Mouse (Mus musculus): ENCODE measurements around the gene Tmem165. TPM values are rescaled to one million over a fixed set of nuclear protein-coding genes. Genes with fewer than 3 reads are reported as not detected.

The Tmem165 gene
- polyA plus RNA-seq, 1 experiment from 2014 or later, result 88.0 TPM

GRCm38 (mm10) chr5:76193075-76193474 lies 9.4 kb downstream of the Tmem165 start:
- Histone ChIP-seq H3K4me1 (ENCODE audit: control insufficient read depth, insufficient read depth, low read length) (no peaks in the 10 kb centered on the region), H3K27me3 (ENCODE audit: control insufficient read depth, insufficient read depth, low read length) (no peaks in the 10 kb centered on the region), H3K9me3 (ENCODE audit: control insufficient read depth, low read length) (no peaks in the 10 kb centered on the region), H3K9ac (ENCODE audit: low read length) (no peak overlapping the region), H3K4me3 (ENCODE audit: low read depth, low read length) (no peak overlapping the region), H3K4me2 (ENCODE audit: low read depth) (no peak overlapping the region), H3K27ac (ENCODE audit: low read depth, low read length) (no peak overlapping the region), H3K36me3 (ENCODE audit: control insufficient read depth, insufficient read depth, low read length) (peaks cover 2% of the 10 kb centered on the region)
- ATAC-seq (ENCODE audit: insufficient read depth, low FRiP score, low TSS enrichment), result no peak
- no peak for DNase-seq (ENCODE audit: low spot score)

GRCm38 (mm10) chr5:76194377-76194945 lies 10.8 kb downstream of the Tmem165 start:
- Histone ChIP-seq H3K36me3 (ENCODE audit: control insufficient read depth, insufficient read depth, low read length) (peaks cover 4% of the 10 kb centered on the region), H3K9ac (ENCODE audit: low read length) (no peak overlapping the region), H3K9me3 (ENCODE audit: control insufficient read depth, low read length) (no peaks in the 10 kb centered on the region), H3K27me3 (ENCODE audit: control insufficient read depth, insufficient read depth, low read length) (no peaks in the 10 kb centered on the region), H3K4me3 (ENCODE audit: low read depth, low read length) (no peak overlapping the region), H3K4me1 (ENCODE audit: control insufficient read depth, insufficient read depth, low read length) (no peaks in the 10 kb centered on the region), H3K27ac (ENCODE audit: low read depth, low read length) (no peak overlapping the region), H3K4me2 (ENCODE audit: low read depth) (no peak overlapping the region)
- 92% methylated on average over 6 of the region's 6 CpGs for WGBS
- no peak for ATAC-seq (ENCODE audit: insufficient read depth, low FRiP score, low TSS enrichment)
- no peak for DNase-seq (ENCODE audit: low spot score)

DNA sequence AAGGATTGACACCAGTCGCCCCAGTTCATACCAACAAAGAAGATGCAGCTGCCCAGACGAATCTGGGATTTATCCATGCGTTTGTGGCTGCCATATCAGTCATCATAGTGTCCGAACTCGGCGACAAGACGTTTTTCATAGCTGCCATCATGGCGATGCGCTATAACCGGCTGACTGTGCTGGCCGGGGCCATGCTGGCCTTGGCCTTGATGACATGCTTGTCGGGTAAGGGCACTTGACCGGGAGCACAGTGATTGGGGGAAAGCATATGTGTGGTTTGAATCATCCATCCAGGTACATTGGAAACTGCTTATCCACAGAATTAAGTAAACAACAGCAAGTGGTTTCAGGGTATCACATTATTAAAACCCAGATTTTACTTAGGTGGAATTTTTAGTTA lies 15.7 kb downstream of the Tmem165 start:
- DNase-seq (ENCODE audit: low spot score) (no peak), ATAC-seq (ENCODE audit: insufficient read depth, low FRiP score, low TSS enrichment) (no peak)
- Histone ChIP-seq H3K36me3 (ENCODE audit: control insufficient read depth, insufficient read depth, low read length) (peaks cover 6% of the 10 kb centered on the region), H3K27ac (ENCODE audit: low read depth, low read length) (no peak overlapping the region), H3K4me1 (ENCODE audit: control insufficient read depth, insufficient read depth, low read length) (no peaks in the 10 kb centered on the region), H3K9me3 (ENCODE audit: control insufficient read depth, low read length) (no peaks in the 10 kb centered on the region), H3K9ac (ENCODE audit: low read length) (no peak overlapping the region), H3K27me3 (ENCODE audit: control insufficient read depth, insufficient read depth, low read length) (no peaks in the 10 kb centered on the region), H3K4me3 (ENCODE audit: low read depth, low read length) (no peak overlapping the region), H3K4me2 (ENCODE audit: low read depth) (no peak overlapping the region)
- 94% methylated on average over 13 of the region's 13 CpGs for WGBS

DNA sequence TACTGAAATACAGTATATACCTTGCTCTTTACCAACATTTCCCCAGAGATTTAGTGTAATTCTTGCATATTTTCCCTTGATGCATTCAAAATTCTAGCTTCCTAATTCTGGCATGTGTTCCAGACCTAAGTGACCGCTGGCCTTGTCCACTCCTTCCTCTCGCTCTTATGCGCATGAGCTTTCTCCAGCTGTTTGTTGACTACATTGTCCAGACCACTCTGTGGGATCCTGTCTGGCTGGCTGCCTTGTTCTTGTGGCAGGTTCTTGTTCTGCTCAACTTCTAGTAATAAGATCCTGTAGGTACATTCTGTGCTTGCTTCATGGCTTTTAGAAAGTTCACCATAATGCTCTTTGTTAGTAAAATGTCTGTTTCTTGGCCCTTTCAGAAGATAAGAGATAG lies 19.5 kb downstream of the Tmem165 start:
- WGBS, result 95% methylated on average over 3 of the region's 3 CpGs
- no peak overlapping the region for H3K27ac ChIP-seq (ENCODE audit: low read depth, low read length)
- no peaks in the 10 kb centered on the region for H3K27me3 ChIP-seq (ENCODE audit: control insufficient read depth, insufficient read depth, low read length)
- H3K9me3 ChIP-seq (ENCODE audit: control insufficient read depth, low read length), result no peaks in the 10 kb centered on the region
- H3K9ac ChIP-seq (ENCODE audit: low read length), result no peak overlapping the region
- no peaks in the 10 kb centered on the region for H3K4me1 ChIP-seq (ENCODE audit: control insufficient read depth, insufficient read depth, low read length)
- peaks cover 10% of the 10 kb centered on the region for H3K36me3 ChIP-seq (ENCODE audit: control insufficient read depth, insufficient read depth, low read length)
- ATAC-seq (ENCODE audit: insufficient read depth, low FRiP score, low TSS enrichment) (no peak), DNase-seq (ENCODE audit: low spot score) (no peak)
- H3K4me3 ChIP-seq (ENCODE audit: low read depth, low read length), result no peak overlapping the region
- no peak overlapping the region for H3K4me2 ChIP-seq (ENCODE audit: low read depth)

GRCm38 (mm10) chr5:76205886-76206285 lies 22.2 kb downstream of the Tmem165 start:
- DNase-seq (ENCODE audit: low spot score) (no peak), ATAC-seq (ENCODE audit: insufficient read depth, low FRiP score, low TSS enrichment) (no peak)
- H3K4me1 ChIP-seq (ENCODE audit: control insufficient read depth, insufficient read depth, low read length), result no peaks in the 10 kb centered on the region
- H3K9me3 ChIP-seq (ENCODE audit: control insufficient read depth, low read length), result no peaks in the 10 kb centered on the region
- peaks cover 7% of the 10 kb centered on the region for H3K36me3 ChIP-seq (ENCODE audit: control insufficient read depth, insufficient read depth, low read length)
- no peak overlapping the region for H3K9ac ChIP-seq (ENCODE audit: low read length)
- H3K27me3 ChIP-seq (ENCODE audit: control insufficient read depth, insufficient read depth, low read length), result no peaks in the 10 kb centered on the region
- 87% methylated on average over 2 of the region's 2 CpGs for WGBS
- no peak overlapping the region for H3K27ac ChIP-seq (ENCODE audit: low read depth, low read length)
- H3K4me3 ChIP-seq (ENCODE audit: low read depth, low read length), result no peak overlapping the region
- no peak overlapping the region for H3K4me2 ChIP-seq (ENCODE audit: low read depth)

DNA sequence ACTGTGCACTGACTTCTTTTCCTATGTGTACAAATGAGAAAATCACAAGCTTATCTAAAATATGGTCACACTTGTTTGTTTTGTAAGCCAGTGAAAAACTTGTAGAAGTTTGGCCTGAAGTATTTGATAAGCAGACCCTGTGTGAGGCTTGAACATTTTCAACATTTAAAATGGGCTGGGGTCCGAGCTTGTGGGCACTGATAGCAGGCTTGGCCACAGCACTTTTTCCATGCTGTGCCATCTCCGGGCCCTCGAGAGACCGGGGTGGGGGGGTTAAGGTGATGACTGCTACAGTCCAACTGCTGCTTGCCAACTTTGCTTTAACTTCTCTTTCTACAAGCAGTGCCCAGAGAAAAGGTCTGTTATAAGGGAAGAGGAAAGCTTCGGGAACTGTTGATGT lies 24.4 kb downstream of the Tmem165 start:
- Histone ChIP-seq H3K4me1 (ENCODE audit: control insufficient read depth, insufficient read depth, low read length) (no peaks in the 10 kb centered on the region), H3K9me3 (ENCODE audit: control insufficient read depth, low read length) (no peaks in the 10 kb centered on the region), H3K4me3 (ENCODE audit: low read depth, low read length) (no peak overlapping the region), H3K9ac (ENCODE audit: low read length) (no peak overlapping the region), H3K27ac (ENCODE audit: low read depth, low read length) (no peak overlapping the region), H3K27me3 (ENCODE audit: control insufficient read depth, insufficient read depth, low read length) (no peaks in the 10 kb centered on the region), H3K36me3 (ENCODE audit: control insufficient read depth, insufficient read depth, low read length) (peaks cover 7% of the 10 kb centered on the region), H3K4me2 (ENCODE audit: low read depth) (no peak overlapping the region)
- 95% methylated on average over 5 of the region's 5 CpGs for WGBS
- DNase-seq (ENCODE audit: low spot score) (no peak), ATAC-seq (ENCODE audit: insufficient read depth, low FRiP score, low TSS enrichment) (no peak)

DNA sequence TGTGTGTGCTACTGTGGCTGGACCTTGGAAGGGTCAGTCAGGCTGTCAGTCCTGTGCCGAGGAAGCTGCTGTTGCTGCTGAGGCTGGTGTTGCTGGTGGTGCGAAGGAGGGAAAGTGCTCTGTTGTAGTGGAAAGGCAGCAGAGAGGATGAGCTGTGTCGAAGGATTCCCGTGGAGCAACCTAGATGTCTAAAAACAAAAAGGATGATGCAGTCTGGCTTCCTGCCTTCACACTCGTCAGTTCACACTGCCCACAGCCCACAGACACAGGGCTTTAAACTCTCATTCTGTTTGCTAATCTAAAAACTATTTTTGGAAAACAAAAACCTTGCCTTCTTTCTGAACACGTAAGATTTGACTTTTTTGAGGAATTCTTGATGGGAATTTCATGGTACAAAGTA lies 33.0 kb downstream of the Tmem165 start:
- no peaks in the 10 kb centered on the region for H3K27me3 ChIP-seq (ENCODE audit: control insufficient read depth, insufficient read depth, low read length)
- no peaks in the 10 kb centered on the region for H3K4me1 ChIP-seq (ENCODE audit: control insufficient read depth, insufficient read depth, low read length)
- 89% methylated on average over 6 of the region's 6 CpGs for WGBS
- no peak overlapping the region for H3K4me3 ChIP-seq (ENCODE audit: low read depth, low read length)
- no peak overlapping the region for H3K27ac ChIP-seq (ENCODE audit: low read depth, low read length)
- H3K9ac ChIP-seq (ENCODE audit: low read length), result no peak overlapping the region
- DNase-seq (ENCODE audit: low spot score), result no peak
- no peak overlapping the region for H3K4me2 ChIP-seq (ENCODE audit: low read depth)
- ATAC-seq (ENCODE audit: insufficient read depth, low FRiP score, low TSS enrichment), result no peak
- H3K36me3 ChIP-seq (ENCODE audit: control insufficient read depth, insufficient read depth, low read length), result no peaks in the 10 kb centered on the region
- H3K9me3 ChIP-seq (ENCODE audit: control insufficient read depth, low read length), result no peaks in the 10 kb centered on the region

- WGBS, result 94% methylated on average over 13 of the region's 13 CpGs
- Histone ChIP-seq H3K9me3 (ENCODE audit: control insufficient read depth, low read length) (no peaks in the 10 kb centered on the region), H3K27me3 (ENCODE audit: control insufficient read depth, insufficient read depth, low read length) (no peaks in the 10 kb centered on the region), H3K9ac (ENCODE audit: low read length) (no peak overlapping the region), H3K27ac (ENCODE audit: low read depth, low read length) (no peak overlapping the region), H3K4me3 (ENCODE audit: low read depth, low read length) (no peak overlapping the region), H3K4me2 (ENCODE audit: low read depth) (no peak overlapping the region), H3K36me3 (ENCODE audit: control insufficient read depth, insufficient read depth, low read length) (peaks cover 9% of the 10 kb centered on the region), H3K4me1 (ENCODE audit: control insufficient read depth, insufficient read depth, low read length) (no peaks in the 10 kb centered on the region)
- DNase-seq (ENCODE audit: low spot score), result no peak
- ATAC-seq (ENCODE audit: insufficient read depth, low FRiP score, low TSS enrichment), result no peak
Observed at GRCm38 (mm10) chr5:76231171-76231855, 47.6 kb downstream of the Tmem165 start.

GRCm38 (mm10) chr5:76243274-76243673 lies 59.6 kb downstream of the Tmem165 start:
- Histone ChIP-seq H3K4me3 (ENCODE audit: low read depth, low read length) (no peak overlapping the region), H3K36me3 (ENCODE audit: control insufficient read depth, insufficient read depth, low read length) (no peaks in the 10 kb centered on the region), H3K4me1 (ENCODE audit: control insufficient read depth, insufficient read depth, low read length) (no peaks in the 10 kb centered on the region), H3K4me2 (ENCODE audit: low read depth) (no peak overlapping the region), H3K27me3 (ENCODE audit: control insufficient read depth, insufficient read depth, low read length) (no peaks in the 10 kb centered on the region), H3K27ac (ENCODE audit: low read depth, low read length) (no peak overlapping the region), H3K9ac (ENCODE audit: low read length) (no peak overlapping the region), H3K9me3 (ENCODE audit: control insufficient read depth, low read length) (no peaks in the 10 kb centered on the region)
- WGBS, result 86% methylated on average over 3 of the region's 3 CpGs
- ATAC-seq (ENCODE audit: insufficient read depth, low FRiP score, low TSS enrichment) (no peak), DNase-seq (ENCODE audit: low spot score) (no peak)

Data from neural tube, embryonic 11.5 days (tissue).